Mouse (Mus musculus) forebrain, embryonic 13.5 days (tissue): ENCODE results near the gene Polr2j. TPM values are rescaled to one million over a fixed set of nuclear protein-coding genes. Genes with fewer than 3 reads are reported as not detected.
"Not testable (repeated sequence)": the region's sequence is repeated elsewhere in the genome, so short reads cannot be mapped to it uniquely, and the experiment has no call there.

Experiments used
- ATAC-seq: fragments of 200-750 bp; cut with Nextera tagmentation; 2 replicates; pipeline ENCODE4 v1.8.0; 2017
- H3K27ac ChIP-seq: fragments of 300-500 bp; sonication (generic); 2 replicates; pipeline ENCODE4 v1.5.1; 2015; ENCODE audit warnings: inconsistent platforms, mild to moderate bottlenecking, moderate library complexity
- H3K27me3 ChIP-seq: fragments of 300-500 bp; sonication (generic); 2 replicates; pipeline ENCODE4 v1.6.1; 2015; ENCODE audit warnings: mild to moderate bottlenecking, inconsistent platforms
- H3K36me3 ChIP-seq: fragments of 300-500 bp; sonication (generic); 2 replicates; pipeline ENCODE4 v1.6.1; 2015; ENCODE audit warnings: mild to moderate bottlenecking, inconsistent platforms; ENCODE audit not compliant: poor library complexity, severe bottlenecking
- H3K4me1 ChIP-seq: fragments of 300-500 bp; sonication (generic); 2 replicates; pipeline ENCODE4 v1.6.1; 2015; ENCODE audit warnings: inconsistent platforms
- H3K4me2 ChIP-seq: fragments of 300-500 bp; sonication (generic); 2 replicates; pipeline ENCODE4 v1.6.1; 2015; ENCODE audit warnings: inconsistent platforms, mild to moderate bottlenecking, moderate library complexity
- H3K4me3 ChIP-seq: fragments of 300-500 bp; sonication (generic); 2 replicates; pipeline ENCODE4 v1.5.1; 2015; ENCODE audit warnings: mild to moderate bottlenecking, inconsistent platforms
- H3K9ac ChIP-seq: fragments of 300-500 bp; sonication (generic); 2 replicates; pipeline ENCODE4 v1.6.1; 2015; ENCODE audit warnings: mild to moderate bottlenecking, inconsistent platforms
- H3K9me3 ChIP-seq: fragments of 300-500 bp; sonication (generic); replicated peaks from 2 replicates; pipeline ENCODE4 v1.6.1; 2016; ENCODE audit warnings: inconsistent platforms
- WGBS: fragments of 180-500 bp; shearing (Covaris S2); methylation state at CpG from one replicate; pipeline ENCODE4 v1.1.7; 2015; 5-methylcytosine and 5-hydroxymethylcytosine counted together
- polyA plus RNA-seq: library from polyadenylated mRNA; unstranded; fragments of >200 nt; fragmentation: Nextera tagmentation; extraction: Ambion mirVana; gene quantifications from 2 replicates; pipeline ENCODE4 v1.2.1, GENCODE M21; 2015

The Polr2j gene
- polyA plus RNA-seq, 1 experiment from 2014 or later, result 287 TPM

- Histone ChIP-seq H3K4me2 (no peak overlapping the region), H3K4me1 (no peaks in the 10 kb centered on the region), H3K9me3 (no peaks in the 10 kb centered on the region), H3K9ac (no peak overlapping the region), H3K36me3 (peaks cover 7% of the 10 kb centered on the region), H3K4me3 (no peak overlapping the region), H3K27me3 (no peaks in the 10 kb centered on the region), H3K27ac (no peak overlapping the region)
- 91% methylated on average over 1 of the region's 1 CpGs for WGBS
- ATAC-seq, result no peak
These were observed 30.5 kb downstream of the Polr2j start for GRCm38 (mm10) chr5:136146936-136147335.

- Histone ChIP-seq H3K9ac (no peak overlapping the region), H3K4me2 (no peak overlapping the region), H3K36me3 (no peaks in the 10 kb centered on the region), H3K4me3 (no peak overlapping the region), H3K9me3 (no peaks in the 10 kb centered on the region), H3K27me3 (no peaks in the 10 kb centered on the region), H3K27ac (no peak overlapping the region), H3K4me1 (no peaks in the 10 kb centered on the region)
- WGBS, result 75% methylated on average over 8 of the region's 8 CpGs
- ATAC-seq, result no peak
These were observed 31.3 kb downstream of the Polr2j start for GRCm38 (mm10) chr5:136147704-136148103.

GRCm38 (mm10) chr5:136149134-136149576, 32.7 kb downstream of the Polr2j start:
- ATAC-seq, H3K9me3 ChIP-seq, H3K27me3 ChIP-seq, H3K4me1 ChIP-seq, H3K4me2 ChIP-seq, H3K36me3 ChIP-seq, H3K27ac ChIP-seq, H3K9ac ChIP-seq, H3K4me3 ChIP-seq: not testable (repeated sequence)
- 77% methylated on average over 5 of the region's 5 CpGs for WGBS

GRCm38 (mm10) chr5:136152365-136152764, 35.9 kb downstream of the Polr2j start:
- Histone ChIP-seq H3K27ac (no peak overlapping the region), H3K36me3 (no peaks in the 10 kb centered on the region), H3K4me3 (no peak overlapping the region), H3K9ac (no peak overlapping the region), H3K9me3 (no peaks in the 10 kb centered on the region), H3K4me1 (no peaks in the 10 kb centered on the region), H3K4me2 (no peak overlapping the region), H3K27me3 (no peaks in the 10 kb centered on the region)
- 81% methylated on average over 8 of the region's 8 CpGs for WGBS
- ATAC-seq, result no peak

GRCm38 (mm10) chr5:136155399-136155798, 39.0 kb downstream of the Polr2j start:
- H3K4me3 ChIP-seq, result no peak overlapping the region
- no peaks in the 10 kb centered on the region for H3K9me3 ChIP-seq
- H3K27ac ChIP-seq, result no peak overlapping the region
- 92% methylated on average over 5 of the region's 5 CpGs for WGBS
- no peaks in the 10 kb centered on the region for H3K4me1 ChIP-seq
- H3K27me3 ChIP-seq, result no peaks in the 10 kb centered on the region
- H3K4me2 ChIP-seq, result no peak overlapping the region
- ATAC-seq, result no peak
- peaks cover 4% of the 10 kb centered on the region; the same call in 1 of the 2 replicates for H3K36me3 ChIP-seq
- H3K9ac ChIP-seq, result no peak overlapping the region

- H3K9ac ChIP-seq, result not testable (repeated sequence)
These were observed 43.7 kb downstream of the Polr2j start for GRCm38 (mm10) chr5:136160084-136160483.

GRCm38 (mm10) chr5:136163807-136164474, 47.5 kb downstream of the Polr2j start:
- 83% methylated on average over 11 of the region's 11 CpGs for WGBS
- H3K4me2 ChIP-seq, result no peak overlapping the region
- H3K4me1 ChIP-seq, result no peaks in the 10 kb centered on the region
- H3K9ac ChIP-seq, result no peak overlapping the region
- H3K4me3 ChIP-seq, result no peak overlapping the region
- peak; percentile 43; the same call in 1 of the 2 replicates for ATAC-seq
- peaks cover 7% of the 10 kb centered on the region; the same call in 1 of the 2 replicates for H3K9me3 ChIP-seq
- H3K27ac ChIP-seq, result no peak overlapping the region
- no peaks in the 10 kb centered on the region for H3K27me3 ChIP-seq
- H3K36me3 ChIP-seq, result peaks cover 26% of the 10 kb centered on the region

More at GRCm38 (mm10) chr5:136160084-136160483, 43.7 kb downstream of the Polr2j start:
- H3K27ac ChIP-seq, H3K4me1 ChIP-seq, H3K4me3 ChIP-seq, ATAC-seq, H3K9me3 ChIP-seq, H3K4me2 ChIP-seq, H3K27me3 ChIP-seq: not testable (repeated sequence)
- peaks cover 10% of the 10 kb centered on the region; the same call in 1 of the 2 replicates for H3K36me3 ChIP-seq
- WGBS, result 91% methylated on average over 11 of the region's 12 CpGs

- Histone ChIP-seq H3K9ac (no peak overlapping the region), H3K27me3 (no peaks in the 10 kb centered on the region), H3K27ac (no peak overlapping the region), H3K4me3 (no peak overlapping the region), H3K4me2 (no peak overlapping the region), H3K4me1 (peaks cover 4% of the 10 kb centered on the region), H3K9me3 (peaks cover 7% of the 10 kb centered on the region; the same call in 1 of the 2 replicates), H3K36me3 (peaks cover 24% of the 10 kb centered on the region)
- WGBS, result 79% methylated on average over 8 of the region's 8 CpGs
- ATAC-seq, result no peak
These were observed 48.8 kb downstream of the Polr2j start for GRCm38 (mm10) chr5:136165246-136165645.

- H3K4me3 ChIP-seq, result no peak overlapping the region
- H3K36me3 ChIP-seq, result peaks cover 16% of the 10 kb centered on the region
- ATAC-seq, result no peak
- WGBS, result 95% methylated on average over 4 of the region's 4 CpGs
- H3K9ac ChIP-seq, result no peak overlapping the region
- peaks cover 7% of the 10 kb centered on the region; the same call in 1 of the 2 replicates for H3K9me3 ChIP-seq
- peaks cover 17% of the 10 kb centered on the region for H3K4me1 ChIP-seq
- 0 out of 2 replicates have a peak, but pooled peaks cover 6% of the 10 kb centered on the region for H3K27me3 ChIP-seq
- H3K27ac ChIP-seq, result no peak overlapping the region
- H3K4me2 ChIP-seq, result no peak overlapping the region
These were observed 50.9 kb downstream of the Polr2j start for GRCm38 (mm10) chr5:136167296-136167695.

- ATAC-seq, result no peak
- H3K4me1 ChIP-seq, result peaks cover 17% of the 10 kb centered on the region
- no peak overlapping the region for H3K9ac ChIP-seq
These were observed 51.6 kb downstream of the Polr2j start for GRCm38 (mm10) chr5:136168071-136168470.

GRCm38 (mm10) chr5:136169626-136170511, 53.4 kb downstream of the Polr2j start:
- peaks cover 28% of the 10 kb centered on the region for H3K4me1 ChIP-seq
- H3K27me3 ChIP-seq, result 0 out of 2 replicates have a peak, but pooled peaks cover 8% of the 10 kb centered on the region
- H3K36me3 ChIP-seq, result peaks cover 16% of the 10 kb centered on the region
- peaks cover 7% of the 10 kb centered on the region; the same call in 1 of the 2 replicates for H3K9me3 ChIP-seq
- 0 out of 2 replicates have a peak overlapping the region, but pooled peaks have one; percentile 1 for H3K27ac ChIP-seq
- peak overlapping the region; percentile 86 for H3K4me2 ChIP-seq
- peak overlapping the region; percentile 79 for H3K9ac ChIP-seq
- 12% methylated on average over 15 of the region's 15 CpGs for WGBS
- ATAC-seq, result peak; percentile 34; the same call in 1 of the 2 replicates
- peak overlapping the region; percentile 60 for H3K4me3 ChIP-seq

More at GRCm38 (mm10) chr5:136168071-136168470, 51.6 kb downstream of the Polr2j start:
- H3K9me3 ChIP-seq, result peaks cover 7% of the 10 kb centered on the region; the same call in 1 of the 2 replicates
- H3K4me2 ChIP-seq, result no peak overlapping the region
- WGBS, result 90% methylated on average over 3 of the region's 3 CpGs
- no peak overlapping the region for H3K27ac ChIP-seq
- H3K27me3 ChIP-seq, result 0 out of 2 replicates have a peak, but pooled peaks cover 8% of the 10 kb centered on the region
- H3K36me3 ChIP-seq, result peaks cover 16% of the 10 kb centered on the region
- no peak overlapping the region for H3K4me3 ChIP-seq
